Mouse (Mus musculus) myocyte (in vitro differentiated cells): ENCODE measurements around the gene Ppfia3. TPM values are rescaled to one million over a fixed set of nuclear protein-coding genes. Genes with fewer than 3 reads are reported as not detected.

Source experiments
- H3K27me3 ChIP-seq: one replicate; pipeline ENCODE4 v1.6.1; 2011; ENCODE audit not compliant: control insufficient read depth, insufficient read depth, insufficient read length
- H3K36me3 ChIP-seq: one replicate; pipeline ENCODE4 v1.6.1; 2011; ENCODE audit not compliant: control insufficient read depth, insufficient read depth
- H3K4me2 ChIP-seq: one replicate; pipeline ENCODE4 v1.6.1; 2011; ENCODE audit warnings: low read depth, control low read depth
- H3K4me3 ChIP-seq: one replicate; pipeline ENCODE4 v1.5.1; 2011; ENCODE audit warnings: mild to moderate bottlenecking, control low read depth, moderate library complexity
- H3K79me2 ChIP-seq: one replicate; pipeline ENCODE4 v1.6.1; 2011; ENCODE audit not compliant: control insufficient read depth, insufficient read depth
- H3ac ChIP-seq: one replicate; pipeline ENCODE4 v1.6.1; 2011; ENCODE audit not compliant: control insufficient read depth, insufficient read length
- CEBPB ChIP-seq: IDR thresholded peaks from 2 replicates; pipeline ENCODE4 v1.6.1; 2011; ENCODE audit warnings: mild to moderate bottlenecking, moderate library complexity; ENCODE audit not compliant: poor library complexity, insufficient read depth, severe bottlenecking
- MAX ChIP-seq: IDR thresholded peaks from one replicate; pipeline ENCODE4 v1.6.1; 2011; ENCODE audit warnings: low read depth, mild to moderate bottlenecking, control low read depth
- MYOD1 ChIP-seq, 3 experiments: IDR thresholded peaks; one replicate each; pipeline ENCODE4 v1.6.1; 2011; ENCODE audit warnings: control low read depth in 2 of 3, low read depth in 2 of 3, mild to moderate bottlenecking in 2 of 3, moderate library complexity in 1 of 3; ENCODE audit not compliant: insufficient read length in 2 of 3, control insufficient read depth in 1 of 3
- MYOG ChIP-seq, 3 experiments: IDR thresholded peaks; one replicate each; pipeline ENCODE4 v1.6.1; 2011; ENCODE audit warnings: control low read depth in 2 of 3, low read depth in 2 of 3, mild to moderate bottlenecking in 2 of 3; ENCODE audit not compliant: insufficient read length in 2 of 3, control insufficient read depth in 1 of 3, insufficient read depth in 1 of 3
- POLR2A ChIP-seq: IDR thresholded peaks from one replicate; pipeline ENCODE4 v1.6.1; 2011; ENCODE audit warnings: low read depth, mild to moderate bottlenecking, control low read depth, moderate library complexity; ENCODE audit not compliant: insufficient read length
- POLR2AphosphoS2 ChIP-seq: IDR thresholded peaks from one replicate; pipeline ENCODE4 v1.6.1; 2011; ENCODE audit warnings: low read depth, control low read depth; ENCODE audit not compliant: insufficient read length
- REST ChIP-seq: IDR thresholded peaks from one replicate; pipeline ENCODE4 v1.6.1; 2011; ENCODE audit warnings: mild to moderate bottlenecking, control low read depth, moderate library complexity; ENCODE audit not compliant: insufficient read depth, insufficient read length
- TCF12 ChIP-seq: IDR thresholded peaks from one replicate; pipeline ENCODE4 v1.6.1; 2011; ENCODE audit warnings: mild to moderate bottlenecking, control low read depth; ENCODE audit not compliant: poor library complexity, insufficient read depth, severe bottlenecking
- TCF3 ChIP-seq: IDR thresholded peaks from one replicate; pipeline ENCODE4 v1.6.1; 2011; ENCODE audit warnings: low read depth, control low read depth; ENCODE audit not compliant: insufficient read length
- USF1 ChIP-seq: IDR thresholded peaks from one replicate; pipeline ENCODE4 v1.6.1; 2011; ENCODE audit warnings: low read depth, mild to moderate bottlenecking, control low read depth, moderate library complexity
- polyA plus RNA-seq: library from polyadenylated mRNA; unstranded; fragments of >200 nt; fragmentation: generic; extraction: Trizol; gene quantifications from one replicate; pipeline ENCODE4 v1.2.1, GENCODE M21; 2012; ENCODE audit warnings: missing spikeins

The Ppfia3 gene
- polyA plus RNA-seq, 1 experiment = 6.6 TPM

GRCm38 (mm10) chr7:45335056-45335455 lies 31.8 kb downstream of the Ppfia3 start, which contains the start of gene Hrc:
Hrc (plus strand) TSS chr7:45335290.
- peak; percentile 58 for TF ChIP-seq POLR2AphosphoS2
- TF ChIP-seq POLR2A = peak; percentile 53
- no peak for TF ChIP-seq MAX
- no peak for TF ChIP-seq REST
- TF ChIP-seq USF1 = no peak
- peak in 2 of 3 experiments; percentile 19 to 57 for TF ChIP-seq MYOD1 (IDR thresholded peaks at IDR 0.05; ENCODE audit: control insufficient read depth in 1 of 3, insufficient read length in 2 of 3, low read depth in 2 of 3)
- TF ChIP-seq TCF12 = peak; percentile 2
- peak; percentile 7 to 52 (median 23) for TF ChIP-seq MYOG (IDR thresholded peaks at IDR 0.05; ENCODE audit: control insufficient read depth in 1 of 3, insufficient read depth in 1 of 3, insufficient read length in 2 of 3, low read depth in 2 of 3)
- Histone ChIP-seq H3K79me2 (no peaks in the 10 kb centered on the region), H3K4me3 (peak within 1 kb of the TSS; percentile 65), H3K27me3 (no peaks in the 10 kb centered on the region), H3K4me2 (peak within 1 kb of the TSS; percentile 100), H3K36me3 (no peaks in the 10 kb centered on the region), H3ac (no peak within 1 kb of the TSS)

- TF ChIP-seq MAX (no peak), CEBPB (no peak), TCF12 (peak; percentile 88), MYOD1 (IDR thresholded peaks at IDR 0.05; ENCODE audit: control insufficient read depth in 1 of 3, insufficient read length in 2 of 3, low read depth in 2 of 3) (peak; percentile 84 to 98 (median 94)), MYOG (IDR thresholded peaks at IDR 0.05; ENCODE audit: control insufficient read depth in 1 of 3, insufficient read depth in 1 of 3, insufficient read length in 2 of 3, low read depth in 2 of 3) (peak; percentile 92 to 99 (median 95)), REST (no peak), TCF3 (peak; percentile 75), POLR2AphosphoS2 (peak; percentile 30), POLR2A (peak; percentile 56)
- H3K36me3 ChIP-seq = no peaks in the 10 kb centered on the region
- H3K4me2 ChIP-seq = peak overlapping the region; percentile 89
- H3K27me3 ChIP-seq = no peaks in the 10 kb centered on the region
- peak overlapping the region; percentile 65 for H3K4me3 ChIP-seq
- no peaks in the 10 kb centered on the region for H3K79me2 ChIP-seq
- no peak overlapping the region for H3ac ChIP-seq
Observed at GRCm38 (mm10) chr7:45334605-45335004, 32.2 kb downstream of the Ppfia3 start.

GRCm38 (mm10) chr7:45333431-45333982 lies 33.3 kb downstream of the Ppfia3 start, which contains the start of gene Trpm4:
Trpm4 (minus strand) TSS chr7:45333780.
- H3K4me2 ChIP-seq = peak within 1 kb of the TSS; percentile 89
- no peaks in the 10 kb centered on the region for H3K79me2 ChIP-seq
- H3K4me3 ChIP-seq = peak within 1 kb of the TSS; percentile 65
- no peaks in the 10 kb centered on the region for H3K36me3 ChIP-seq
- peak within 1 kb of the TSS; percentile 29 for H3ac ChIP-seq
- TF ChIP-seq MYOD1 (IDR thresholded peaks at IDR 0.05; ENCODE audit: control insufficient read depth in 1 of 3, insufficient read length in 2 of 3, low read depth in 2 of 3) = peak in 1 of 3 experiments; percentile 12
- no peak for TF ChIP-seq CEBPB
- peak; percentile 85 for TF ChIP-seq POLR2A
- peak; percentile 82 for TF ChIP-seq POLR2AphosphoS2
- H3K27me3 ChIP-seq = no peaks in the 10 kb centered on the region

GRCm38 (mm10) chr7:45332685-45333425 lies 34.0 kb downstream of the Ppfia3 start:
- Histone ChIP-seq H3K4me3 (peak overlapping the region; percentile 65), H3K4me2 (peak overlapping the region; percentile 89), H3K27me3 (no peaks in the 10 kb centered on the region), H3ac (peak overlapping the region; percentile 29), H3K36me3 (no peaks in the 10 kb centered on the region), H3K79me2 (no peaks in the 10 kb centered on the region)
- TF ChIP-seq POLR2A = peak; percentile 55
- TF ChIP-seq TCF3 = no peak
- no peak for TF ChIP-seq POLR2AphosphoS2

GRCm38 (mm10) chr7:45331502-45331901 lies 35.3 kb downstream of the Ppfia3 start:
- no peak for TF ChIP-seq POLR2AphosphoS2
- no peak for TF ChIP-seq MAX
- TF ChIP-seq USF1 = no peak
- TF ChIP-seq MYOD1 (IDR thresholded peaks at IDR 0.05; ENCODE audit: control insufficient read depth in 1 of 3, insufficient read length in 2 of 3, low read depth in 2 of 3) = no peak
- H3K36me3 ChIP-seq = no peaks in the 10 kb centered on the region
- H3K4me3 ChIP-seq = no peak overlapping the region
- H3K27me3 ChIP-seq = no peaks in the 10 kb centered on the region
- no peak overlapping the region for H3ac ChIP-seq
- no peak overlapping the region for H3K4me2 ChIP-seq
- H3K79me2 ChIP-seq = no peaks in the 10 kb centered on the region
